Mouse (Mus musculus) forebrain, embryonic 14.5 days (tissue): ENCODE measurements around the gene Mgmt. TPM values are rescaled to one million over a fixed set of nuclear protein-coding genes. Genes with fewer than 3 reads are reported as not detected.

Experiments used
- ATAC-seq: fragments of 200-750 bp; cut with Nextera tagmentation; 2 replicates; pipeline ENCODE4 v1.8.0; 2017; ENCODE audit warnings: mild to moderate bottlenecking, moderate library complexity
- DNase-seq: peaks from one replicate; pipeline ENCODE4 v3.0.0-alpha.2; 2015; ENCODE audit warnings: low spot score
- H3K27ac ChIP-seq: fragments of 300-500 bp; sonication (generic); 2 replicates; pipeline ENCODE4 v1.5.1; 2014; ENCODE audit warnings: low read depth, mild to moderate bottlenecking, control low read depth, low read length, moderate library complexity
- H3K27me3 ChIP-seq: fragments of 300-500 bp; sonication (generic); replicated peaks from 2 replicates; pipeline ENCODE4 v1.6.1; 2014; ENCODE audit warnings: low read length, control low read depth, mixed read lengths; ENCODE audit not compliant: control insufficient read depth, insufficient read depth
- H3K36me3 ChIP-seq: fragments of 300-500 bp; sonication (generic); 2 replicates; pipeline ENCODE4 v1.6.1; 2014; ENCODE audit warnings: low read length, control low read depth; ENCODE audit not compliant: control insufficient read depth, insufficient read depth
- H3K4me1 ChIP-seq: fragments of 300-500 bp; sonication (generic); 2 replicates; pipeline ENCODE4 v1.6.1; 2014; ENCODE audit warnings: antibody characterized with exemption, low read length, control low read depth; ENCODE audit not compliant: control insufficient read depth, insufficient read depth
- H3K4me2 ChIP-seq: fragments of 300-500 bp; sonication (generic); 2 replicates; pipeline ENCODE4 v1.6.1; 2014; ENCODE audit warnings: mild to moderate bottlenecking, control low read depth, low read length
- H3K4me3 ChIP-seq: fragments of 300-500 bp; sonication (generic); 2 replicates; pipeline ENCODE4 v1.5.1; 2014; ENCODE audit warnings: low read depth, low read length, control low read depth
- H3K9ac ChIP-seq: fragments of 300-500 bp; sonication (generic); 2 replicates; pipeline ENCODE4 v1.6.1; 2014; ENCODE audit warnings: mild to moderate bottlenecking, low read length, control low read depth, moderate library complexity
- H3K9me3 ChIP-seq: fragments of 300-500 bp; sonication (generic); replicated peaks from 2 replicates; pipeline ENCODE4 v1.6.1; 2016; ENCODE audit warnings: low read length, control low read depth, mixed read lengths; ENCODE audit not compliant: control insufficient read depth
- WGBS: fragments of 180-500 bp; shearing (Covaris S2); extraction: QIAGEN DNeasy Blood & Tissue Kit; methylation state at CpG from one replicate; pipeline ENCODE4 v1.1.7; 2014; 5-methylcytosine and 5-hydroxymethylcytosine counted together
- polyA plus RNA-seq: library from polyadenylated mRNA; unstranded; fragments of >200 nt; fragmentation: Nextera tagmentation; extraction: Ambion mirVana; gene quantifications from 2 replicates; pipeline ENCODE4 v1.2.1, GENCODE M21; 2014

The Mgmt gene
- polyA plus RNA-seq, 1 experiment from 2014 or later, result 1.6 TPM

DNA sequence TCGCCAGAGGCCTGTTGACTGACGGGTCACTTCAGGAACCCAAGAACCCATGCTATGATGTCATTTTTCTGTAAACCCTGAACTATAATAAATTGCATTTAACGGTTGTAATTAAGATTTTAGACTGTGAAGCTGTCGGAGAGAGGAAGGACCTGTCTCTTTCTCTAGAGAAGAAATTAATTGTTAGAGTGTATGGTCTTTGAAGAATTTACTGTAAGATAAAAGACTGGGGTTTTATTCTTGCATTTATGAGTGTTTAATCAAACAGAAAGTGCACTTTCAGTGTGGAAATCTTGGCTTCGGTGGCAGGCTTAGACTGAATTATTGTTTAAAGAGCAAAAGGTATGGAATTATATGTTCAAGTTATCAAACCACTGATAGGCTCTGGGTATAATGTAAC, 49.5 kb downstream of the Mgmt start:
- no peak overlapping the region for H3K4me2 ChIP-seq
- H3K9ac ChIP-seq, result no peak overlapping the region
- no peak overlapping the region for H3K27ac ChIP-seq
- DNase-seq (no peak), ATAC-seq (no peak)
- no peaks in the 10 kb centered on the region for H3K36me3 ChIP-seq
- 45% methylated on average over 5 of the region's 5 CpGs for WGBS
- H3K4me3 ChIP-seq, result no peak overlapping the region
- no peaks in the 10 kb centered on the region for H3K4me1 ChIP-seq
- no peaks in the 10 kb centered on the region for H3K9me3 ChIP-seq
- H3K27me3 ChIP-seq, result no peaks in the 10 kb centered on the region

DNA sequence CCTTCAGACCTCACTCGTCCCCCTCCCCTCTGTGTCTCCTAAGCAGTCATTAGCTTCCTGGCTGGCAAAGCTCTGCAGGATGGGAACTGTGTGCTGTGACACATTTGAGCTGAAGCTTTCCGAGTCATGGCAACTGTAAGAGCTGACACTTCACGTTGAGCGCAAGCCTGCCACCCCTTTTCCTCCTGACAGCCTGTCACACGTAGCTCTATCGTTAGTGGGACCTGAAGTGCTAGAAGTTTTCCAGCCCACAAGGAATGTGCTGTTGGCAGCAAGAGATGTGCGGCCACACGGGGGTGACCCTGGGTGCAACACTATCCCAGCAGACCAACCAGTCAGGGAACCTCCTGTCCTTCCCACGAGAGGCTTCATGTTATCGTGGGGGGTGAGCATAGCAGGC, 51.3 kb downstream of the Mgmt start:
- DNase-seq, result no peak
- 72% methylated on average over 10 of the region's 10 CpGs for WGBS
- no peaks in the 10 kb centered on the region for H3K4me1 ChIP-seq
- no peak overlapping the region for H3K4me3 ChIP-seq
- no peak overlapping the region for H3K27ac ChIP-seq
- no peaks in the 10 kb centered on the region for H3K27me3 ChIP-seq
- no peaks in the 10 kb centered on the region for H3K9me3 ChIP-seq
- no peak overlapping the region for H3K9ac ChIP-seq
- no peaks in the 10 kb centered on the region for H3K36me3 ChIP-seq
- no peak for ATAC-seq
- H3K4me2 ChIP-seq, result no peak overlapping the region

DNA sequence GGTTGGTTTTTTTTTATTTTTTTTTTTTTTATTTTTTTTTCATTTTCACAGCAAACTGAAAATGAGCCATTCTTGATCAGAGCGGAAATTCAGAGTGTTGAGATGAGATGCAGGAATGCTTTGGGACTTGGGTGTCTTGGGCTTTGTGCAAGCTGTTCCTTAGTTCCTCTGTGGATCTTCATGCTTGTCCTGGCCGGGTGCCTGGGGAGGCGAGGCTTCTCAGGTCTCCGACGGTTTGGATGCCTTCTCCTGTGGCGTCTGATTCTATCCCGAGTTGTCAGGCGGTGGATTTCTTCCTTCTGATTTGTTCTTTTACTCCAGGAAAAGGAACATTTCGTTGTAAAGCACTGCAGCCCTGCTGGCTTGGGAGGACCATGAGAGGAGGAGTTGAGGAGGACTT, 51.7 kb downstream of the Mgmt start:
- Histone ChIP-seq H3K4me1 (no peaks in the 10 kb centered on the region), H3K9me3 (no peaks in the 10 kb centered on the region), H3K9ac (no peak overlapping the region), H3K27ac (no peak overlapping the region), H3K4me3 (no peak overlapping the region), H3K36me3 (no peaks in the 10 kb centered on the region), H3K27me3 (no peaks in the 10 kb centered on the region), H3K4me2 (no peak overlapping the region)
- ATAC-seq (no peak), DNase-seq (no peak)
- WGBS, result 82% methylated on average over 9 of the region's 9 CpGs

DNA sequence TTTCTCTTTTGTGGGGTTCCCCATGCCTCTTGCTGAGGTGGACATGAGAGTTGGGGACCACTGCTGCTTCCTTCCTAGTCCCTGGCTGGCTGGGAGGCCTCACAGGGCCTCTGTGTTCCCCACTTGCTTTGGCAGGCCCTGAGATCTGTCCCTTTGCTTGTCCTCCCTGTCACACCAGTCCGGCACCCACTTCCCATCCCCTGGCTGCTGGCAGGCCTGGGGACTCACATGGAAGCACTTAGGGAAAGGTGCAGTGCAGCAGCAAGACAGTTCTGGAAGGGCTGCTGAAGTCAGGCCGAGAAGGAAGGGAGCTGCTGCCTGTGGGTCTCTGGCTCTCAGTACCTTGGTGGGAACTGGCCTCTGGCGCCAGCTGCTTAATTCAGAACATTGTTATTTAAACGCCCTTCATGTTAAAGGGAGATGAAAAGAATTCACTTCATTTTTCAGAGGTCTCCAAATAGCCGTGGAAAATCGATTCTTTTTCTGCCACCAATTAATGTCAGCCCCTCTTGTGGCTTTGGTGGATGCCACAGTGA, 53.9 kb downstream of the Mgmt start:
- no peak for DNase-seq
- Histone ChIP-seq H3K4me2 (no peak overlapping the region), H3K36me3 (no peaks in the 10 kb centered on the region), H3K4me1 (no peaks in the 10 kb centered on the region; the same call in 1 of the 2 replicates), H3K9ac (no peak overlapping the region), H3K27me3 (no peaks in the 10 kb centered on the region), H3K9me3 (no peaks in the 10 kb centered on the region), H3K4me3 (no peak overlapping the region), H3K27ac (no peak overlapping the region)
- WGBS, result 30% methylated on average over 6 of the region's 6 CpGs
- no peak for ATAC-seq

DNA sequence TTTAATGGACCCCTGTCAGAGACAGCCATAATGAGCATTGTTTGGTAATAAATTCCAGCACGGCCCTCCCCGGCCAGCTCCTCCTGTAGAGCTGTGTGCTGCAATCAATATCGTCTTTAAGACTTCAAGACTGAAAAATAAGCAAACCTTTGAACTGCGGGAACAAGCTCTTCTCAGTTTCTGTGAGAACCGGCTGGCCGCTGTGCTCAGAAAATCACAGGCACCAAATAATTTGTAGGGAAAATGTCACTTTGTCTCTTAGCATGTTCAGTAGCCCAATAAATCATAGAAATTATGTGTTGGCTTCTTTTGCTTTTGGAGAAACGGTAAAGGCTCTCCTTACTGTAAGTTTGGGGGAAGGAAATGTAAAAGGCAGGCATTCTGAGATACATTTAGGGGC, 58.2 kb downstream of the Mgmt start:
- H3K4me3 ChIP-seq, result no peak overlapping the region
- no peak overlapping the region for H3K9ac ChIP-seq
- no peaks in the 10 kb centered on the region; the same call in 1 of the 2 replicates for H3K4me1 ChIP-seq
- no peaks in the 10 kb centered on the region for H3K27me3 ChIP-seq
- DNase-seq (no peak), ATAC-seq (no peak)
- 67% methylated on average over 7 of the region's 7 CpGs for WGBS
- no peaks in the 10 kb centered on the region for H3K36me3 ChIP-seq
- no peak overlapping the region for H3K4me2 ChIP-seq
- H3K27ac ChIP-seq, result no peak overlapping the region
- no peaks in the 10 kb centered on the region for H3K9me3 ChIP-seq

DNA sequence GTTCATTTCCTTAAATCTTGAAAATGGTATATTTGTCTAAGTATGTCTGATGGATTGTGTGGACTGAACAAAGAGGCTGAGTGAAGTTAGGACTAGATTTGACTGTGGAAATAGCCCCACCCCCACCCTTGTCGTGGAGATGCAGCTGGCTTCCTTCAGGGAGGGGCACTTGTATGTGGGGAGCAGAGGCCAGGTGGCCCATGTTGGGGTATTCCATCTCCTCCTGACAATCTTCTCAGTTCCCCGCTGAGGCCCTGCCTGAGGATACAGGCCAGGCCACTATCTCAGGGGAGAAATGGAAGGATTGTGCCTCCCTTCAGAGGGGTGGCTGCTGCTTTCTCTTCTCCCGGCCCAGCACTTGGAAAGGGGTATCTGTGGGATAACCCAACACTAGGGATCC, 58.8 kb downstream of the Mgmt start:
- Histone ChIP-seq H3K36me3 (no peaks in the 10 kb centered on the region), H3K27ac (no peak overlapping the region), H3K4me2 (no peak overlapping the region), H3K4me1 (no peaks in the 10 kb centered on the region; the same call in 1 of the 2 replicates), H3K27me3 (no peaks in the 10 kb centered on the region), H3K4me3 (no peak overlapping the region), H3K9me3 (no peaks in the 10 kb centered on the region), H3K9ac (no peak overlapping the region)
- ATAC-seq (no peak; the same call in 1 of the 2 replicates), DNase-seq (no peak)
- 45% methylated on average over 3 of the region's 3 CpGs for WGBS

DNA sequence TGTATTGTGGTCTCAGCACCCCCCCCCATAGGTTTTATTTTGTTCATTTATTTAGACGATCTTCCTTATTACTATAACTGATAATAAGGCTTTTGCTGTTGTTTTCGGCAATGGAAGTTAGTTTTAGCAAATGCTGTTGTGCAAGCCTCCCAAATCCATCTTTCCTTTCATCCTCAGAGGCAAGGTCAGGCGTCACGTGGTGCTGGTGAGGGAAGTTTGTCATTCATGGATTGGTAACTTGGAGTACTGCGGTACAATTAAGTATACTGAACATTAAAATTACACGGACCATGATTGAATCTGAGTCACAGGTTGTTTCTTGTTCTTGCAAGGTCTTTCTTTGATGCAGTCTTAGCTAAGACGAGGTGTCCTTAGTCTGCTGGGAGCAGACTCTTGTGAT, 77.9 kb downstream of the Mgmt start:
- Histone ChIP-seq H3K36me3 (no peaks in the 10 kb centered on the region), H3K4me2 (no peak overlapping the region), H3K27me3 (no peaks in the 10 kb centered on the region), H3K9me3 (no peaks in the 10 kb centered on the region), H3K9ac (no peak overlapping the region), H3K4me3 (no peak overlapping the region), H3K4me1 (no peaks in the 10 kb centered on the region), H3K27ac (no peak overlapping the region)
- DNase-seq (no peak), ATAC-seq (no peak)
- 94% methylated on average over 7 of the region's 7 CpGs for WGBS

DNA sequence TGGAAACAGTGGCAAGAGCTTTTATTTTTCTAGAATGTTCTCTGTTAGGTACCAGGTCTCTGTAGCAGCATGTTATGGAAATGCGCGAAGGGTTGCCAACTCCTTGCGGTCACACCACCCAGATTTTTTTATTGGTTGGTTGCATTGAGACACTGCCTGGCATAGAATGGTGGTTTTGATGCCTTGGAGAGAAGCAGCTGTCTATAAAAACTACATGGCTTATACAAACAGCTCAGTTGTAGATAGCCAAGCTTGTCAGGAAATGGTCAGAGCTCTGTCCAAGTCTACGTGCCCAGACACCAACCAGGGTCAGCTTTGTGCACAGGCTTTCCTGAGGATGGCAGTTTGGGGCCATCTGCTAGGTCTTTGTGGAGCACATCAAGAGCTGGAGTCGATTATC, 80.6 kb downstream of the Mgmt start:
- no peaks in the 10 kb centered on the region for H3K27me3 ChIP-seq
- H3K9me3 ChIP-seq, result no peaks in the 10 kb centered on the region
- H3K27ac ChIP-seq, result no peak overlapping the region
- no peaks in the 10 kb centered on the region for H3K4me1 ChIP-seq
- 96% methylated on average over 5 of the region's 5 CpGs for WGBS
- H3K4me3 ChIP-seq, result no peak overlapping the region
- DNase-seq, result no peak
- no peaks in the 10 kb centered on the region for H3K36me3 ChIP-seq
- H3K9ac ChIP-seq, result no peak overlapping the region
- H3K4me2 ChIP-seq, result no peak overlapping the region
- ATAC-seq, result no peak

DNA sequence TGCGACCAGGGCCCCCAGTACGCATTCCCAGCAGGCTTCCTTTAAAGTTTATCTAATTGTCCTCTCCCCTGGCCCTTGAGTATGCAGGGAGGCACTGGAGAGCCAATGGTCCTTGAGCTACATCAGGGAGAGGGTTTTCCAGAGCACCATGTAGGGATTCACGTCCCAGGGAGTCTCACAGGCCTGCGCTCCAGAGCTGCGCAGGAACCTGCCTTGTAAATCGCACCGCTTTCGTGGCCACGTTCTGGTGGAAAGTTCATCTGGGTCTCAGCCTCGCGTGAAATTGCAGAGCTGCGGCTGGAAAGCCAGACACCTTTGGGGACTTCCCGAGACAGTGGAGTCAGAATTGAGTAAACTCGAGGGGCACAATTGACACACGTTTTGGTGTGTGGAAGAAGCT, 103.0 kb downstream of the Mgmt start:
- no peak for DNase-seq
- no peak for ATAC-seq
- Histone ChIP-seq H3K27ac (no peak overlapping the region), H3K4me1 (peaks cover 10% of the 10 kb centered on the region; the same call in 1 of the 2 replicates), H3K9ac (no peak overlapping the region), H3K4me3 (no peak overlapping the region), H3K27me3 (no peaks in the 10 kb centered on the region), H3K9me3 (no peaks in the 10 kb centered on the region), H3K36me3 (no peaks in the 10 kb centered on the region), H3K4me2 (no peak overlapping the region)
- 84% methylated on average over 15 of the region's 15 CpGs for WGBS
